Mouse (Mus musculus): ENCODE data around the gene Rnf216.

- TF ChIP-seq CTCF (IDR thresholded peaks at IDR 0.05; ENCODE audit: control insufficient read depth, insufficient read depth, insufficient read length) (no peak), USF1 (IDR thresholded peaks at IDR 0.05; ENCODE audit: low read depth) (no peak), MYOD1 (IDR thresholded peaks at IDR 0.05; ENCODE audit: control insufficient read depth, insufficient read length, low read depth) (no peak), FOSL1 (IDR thresholded peaks at IDR 0.05; ENCODE audit: insufficient read depth, low read length, poor library complexity, severe bottlenecking) (no peak), MAX (IDR thresholded peaks at IDR 0.05) (no peak), MYOG (IDR thresholded peaks at IDR 0.05; ENCODE audit: control insufficient read depth, extremely low read depth, insufficient read length) (no peak), CEBPB (IDR thresholded peaks at IDR 0.05; ENCODE audit: low read depth) (no peak)
Measured at GRCm38 (mm10) chr5:143132935-143133514, 20.2 kb upstream of the Rnf216 start.

Measured in C2C12 (cell line).